42 mouse cellular contexts compared by ENCODE assay signal in the genomic region with DNA sequence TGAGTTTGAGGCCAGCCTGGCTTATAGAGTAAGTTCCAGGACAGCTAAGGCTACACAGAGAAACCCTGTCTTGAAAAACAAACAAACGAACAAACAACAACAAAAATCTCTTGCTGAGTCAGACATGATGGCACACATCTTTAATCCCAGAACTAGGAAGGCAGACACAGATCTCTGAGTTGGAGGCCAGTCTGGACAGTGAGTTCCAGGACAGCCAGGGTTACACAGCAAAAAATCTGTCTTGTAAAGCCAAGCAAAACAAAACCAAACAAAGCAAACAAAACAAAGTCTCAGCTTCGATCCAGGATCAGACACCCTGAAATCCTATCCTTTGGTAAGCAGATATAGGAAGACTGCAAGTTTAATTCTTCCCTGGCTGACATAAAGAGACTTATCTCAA. TPM values are rescaled to one million over a fixed set of nuclear protein-coding genes. Genes with fewer than 3 reads are reported as not detected.
"Had no signal": no experiment of that assay in that cellular context is flagged by ENCODE, and none has a peak within 500 bp of the region (broad histone marks: within the 10 kb centered on the region; RNA-seq: fewer than 3 reads in every experiment).

No protein-coding gene starts in this region.

- H3K27ac ChIP-seq: heart, embryonic 10.5 days; heart, embryonic 13.5 days; heart, embryonic 15.5 days; hindbrain, embryonic 10.5 days; hindbrain, embryonic 12.5 days; hindbrain, embryonic 13.5 days; hindbrain, embryonic 14.5 days; hindbrain, embryonic 15.5 days; hindbrain, postnatal 0 days; intestine, embryonic 15.5 days; kidney, embryonic 15.5 days; kidney, postnatal 0 days; layer of hippocampus, adult 2 months had no signal

- DNase-seq: heart, postnatal 10 days; heart, postnatal 14 days; heart, postnatal 36 days; kidney, adult 11 months; kidney, adult 18-20 months; kidney, adult 2 months; kidney, adult 8-10 months; kidney, adult 9 months; kidney, postnatal 10 days; kidney, postnatal 14 days; kidney, postnatal 25 days; kidney, postnatal 36 days; kidney, postnatal 4 days; layer of hippocampus, adult 9-11 months; layer of hippocampus, postnatal 36 days had no signal

- H3K9ac ChIP-seq: heart, embryonic 12.5 days; heart, embryonic 13.5 days; heart, embryonic 15.5 days; hindbrain, embryonic 12.5 days; hindbrain, embryonic 13.5 days; hindbrain, embryonic 14.5 days; hindbrain, embryonic 15.5 days; intestine, embryonic 15.5 days; kidney, embryonic 15.5 days had no signal

- H3K36me3 ChIP-seq: heart, embryonic 10.5 days; heart, embryonic 12.5 days; heart, embryonic 13.5 days; heart, embryonic 15.5 days; hindbrain, embryonic 10.5 days; hindbrain, embryonic 12.5 days; hindbrain, embryonic 13.5 days; hindbrain, embryonic 15.5 days; intestine, embryonic 15.5 days; kidney, embryonic 15.5 days had no signal

- H3K9me3 ChIP-seq: heart, embryonic 10.5 days; heart, embryonic 12.5 days; heart, embryonic 13.5 days; heart, embryonic 15.5 days; hindbrain, embryonic 10.5 days; hindbrain, embryonic 12.5 days; hindbrain, embryonic 13.5 days; hindbrain, embryonic 15.5 days; intestine, embryonic 15.5 days; kidney, embryonic 15.5 days had no signal

- H3K4me2 ChIP-seq: heart, embryonic 11.5 days; heart, embryonic 12.5 days; heart, embryonic 13.5 days; heart, embryonic 15.5 days; hindbrain, embryonic 12.5 days; hindbrain, embryonic 13.5 days; hindbrain, embryonic 14.5 days; hindbrain, embryonic 15.5 days; intestine, embryonic 15.5 days; kidney, embryonic 15.5 days had no signal

- H3K27me3 ChIP-seq: heart, embryonic 13.5 days; heart, embryonic 15.5 days; hindbrain, embryonic 12.5 days; hindbrain, embryonic 15.5 days; intestine, embryonic 15.5 days; kidney, embryonic 15.5 days had no signal

- ATAC-seq: hindbrain, embryonic 16.5 days; hindbrain, postnatal 0 days; inflammation-experienced regulatory T-cells, adult 6 months; intestine, embryonic 15.5 days; intestine, embryonic 16.5 days; intestine, postnatal 0 days had no signal

- H3K4me3 ChIP-seq: heart, embryonic 10.5 days; heart, embryonic 12.5 days; heart, embryonic 13.5 days; heart, embryonic 15.5 days; hindbrain, embryonic 10.5 days; hindbrain, embryonic 12.5 days; hindbrain, embryonic 13.5 days; hindbrain, embryonic 15.5 days; intestine, embryonic 15.5 days; kidney, embryonic 15.5 days; layer of hippocampus, adult 2 months had no signal

- H3K4me1 ChIP-seq: heart, embryonic 15.5 days; hindbrain, embryonic 15.5 days; intestine, embryonic 15.5 days had no signal

RNA-seq across cellular contexts. Expression of a gene that starts 11.0 kb away (rescaled TPM):
- total RNA-seq: hematopoietic stem cell, adult 5-6 weeks had no signal
- polyA plus RNA-seq: heart, embryonic 10.5 days; heart, embryonic 11.5 days; heart, embryonic 12.5 days; heart, embryonic 14.5 days; hindbrain, embryonic 10.5 days; hindbrain, embryonic 11.5 days; intestine, embryonic 14.5 days; intestine, embryonic 15.5 days; kidney, embryonic 14.5 days had no signal

RNA-seq across cellular contexts. Expression of a gene that starts 54.0 kb away (rescaled TPM):
- total RNA-seq: layer of hippocampus, adult 18-20 months; layer of hippocampus, postnatal 14 days; layer of hippocampus, postnatal 25 days; layer of hippocampus, postnatal 36 days had no signal
